Mouse (Mus musculus) heart, postnatal 0 days (tissue): ENCODE measurements around the gene Dnah11. TPM values are rescaled to one million over a fixed set of nuclear protein-coding genes. Genes with fewer than 3 reads are reported as not detected.

Experiments used
- ATAC-seq: fragments of 200-750 bp; cut with Nextera tagmentation; 2 replicates; pipeline ENCODE4 v1.8.0; 2017; ENCODE audit warnings: low read depth, moderate number of reproducible peaks, moderate library complexity; ENCODE audit not compliant: insufficient read depth
- DNase-seq: peaks from one replicate; pipeline ENCODE4 v3.0.0-alpha.2; 2016; ENCODE audit warnings: low spot score
- H3K27ac ChIP-seq: fragments of 300-500 bp; sonication (generic); 2 replicates; pipeline ENCODE4 v1.5.1; 2014; ENCODE audit warnings: low read depth, mild to moderate bottlenecking
- H3K27me3 ChIP-seq: fragments of 300-500 bp; sonication (generic); 2 replicates; pipeline ENCODE4 v1.6.1; 2014; ENCODE audit warnings: low read length, mixed read lengths; ENCODE audit not compliant: control insufficient read depth, insufficient read depth
- H3K36me3 ChIP-seq: fragments of 300-500 bp; sonication (generic); replicated peaks from 2 replicates; pipeline ENCODE4 v1.6.1; 2014; ENCODE audit warnings: low read length, mixed read lengths; ENCODE audit not compliant: control insufficient read depth, insufficient read depth
- H3K4me1 ChIP-seq: fragments of 300-500 bp; sonication (generic); 2 replicates; pipeline ENCODE4 v1.6.1; 2014; ENCODE audit warnings: antibody characterized with exemption; ENCODE audit not compliant: control insufficient read depth, insufficient read depth
- H3K4me2 ChIP-seq: fragments of 300-500 bp; sonication (generic); 2 replicates; pipeline ENCODE4 v1.6.1; 2014; ENCODE audit warnings: low read depth, mild to moderate bottlenecking, low read length, moderate library complexity
- H3K4me3 ChIP-seq: fragments of 300-500 bp; sonication (generic); 2 replicates; pipeline ENCODE4 v1.5.1; 2014; ENCODE audit warnings: low read depth, low read length
- H3K9ac ChIP-seq: fragments of 300-500 bp; sonication (generic); replicated peaks from 2 replicates; pipeline ENCODE4 v1.6.1; 2014; ENCODE audit warnings: low read depth, low read length, mixed read lengths
- H3K9me3 ChIP-seq: fragments of 300-500 bp; sonication (generic); replicated peaks from 2 replicates; pipeline ENCODE4 v1.6.1; 2016; ENCODE audit warnings: low read length; ENCODE audit not compliant: control insufficient read depth
- CTCF ChIP-seq: IDR thresholded peaks from 2 replicates; pipeline ENCODE4 v1.5.1; 2016; ENCODE audit warnings: antibody characterized with exemption, control low read depth, low read depth
- EP300 ChIP-seq: IDR thresholded peaks from 2 replicates; pipeline ENCODE4 v1.6.1; 2016; ENCODE audit warnings: antibody characterized with exemption, low read depth
- WGBS: fragments of 180-500 bp; shearing (Covaris S2); extraction: QIAGEN DNeasy Blood & Tissue Kit; methylation state at CpG from one replicate; pipeline ENCODE4 v1.1.7; 2014; 5-methylcytosine and 5-hydroxymethylcytosine counted together
- polyA plus RNA-seq: library from polyadenylated mRNA; unstranded; fragments of >200 nt; fragmentation: Nextera tagmentation; extraction: Ambion mirVana; gene quantifications from 2 replicates; pipeline ENCODE4 v1.2.1, GENCODE M21; 2015
- total RNA-seq: library from RNA; depleted of rRNA; stranded (reverse); fragments of >200 nt; gene quantifications from 2 replicates; pipeline ENCODE4 v1.2.3, GENCODE M21; 2014; ENCODE audit warnings: low replicate concordance

Gene Dnah11
- total and polyA plus RNA-seq, 2 experiments from 2014 or later = not detected

- no peak overlapping the region for H3K27ac ChIP-seq
- H3K36me3 ChIP-seq = no peaks in the 10 kb centered on the region
- H3K4me2 ChIP-seq = peak overlapping the region; percentile 100
- TF ChIP-seq CTCF = no peak
- TF ChIP-seq EP300 = no peak
- H3K4me1 ChIP-seq = peaks cover 7% of the 10 kb centered on the region; the same call in 1 of the 2 replicates
- DNase-seq (no peak), ATAC-seq (no peak)
- no peaks in the 10 kb centered on the region for H3K9me3 ChIP-seq
- peak overlapping the region; percentile 86 for H3K9ac ChIP-seq
- H3K4me3 ChIP-seq = peak overlapping the region; percentile 72
- no peaks in the 10 kb centered on the region for H3K27me3 ChIP-seq
- WGBS = under 1% methylated on average over 15 of the region's 15 CpGs
Observed at GRCm38 (mm10) chr12:117844075-117844408, 354.8 kb downstream of the Dnah11 start.

GRCm38 (mm10) chr12:117843302-117844074 is 355.4 kb downstream of the Dnah11 start:
- Histone ChIP-seq H3K9ac (peak overlapping the region; percentile 86), H3K9me3 (no peaks in the 10 kb centered on the region), H3K27me3 (no peaks in the 10 kb centered on the region), H3K4me2 (peak overlapping the region; percentile 100), H3K36me3 (no peaks in the 10 kb centered on the region), H3K4me3 (peak overlapping the region; percentile 72), H3K27ac (no peak overlapping the region), H3K4me1 (peaks cover 7% of the 10 kb centered on the region; the same call in 1 of the 2 replicates)
- ATAC-seq (peak; percentile 92), DNase-seq (peak; percentile 30)
- TF ChIP-seq EP300 (no peak), CTCF (no peak)
- under 1% methylated on average over 68 of the region's 75 CpGs for whole genome bisulfite sequencing

GRCm38 (mm10) chr12:117842676-117843075 is 356.2 kb downstream of the Dnah11 start:
- Histone ChIP-seq H3K9ac (no peak overlapping the region), H3K9me3 (no peaks in the 10 kb centered on the region), H3K27ac (no peak overlapping the region), H3K4me1 (peaks cover 7% of the 10 kb centered on the region; the same call in 1 of the 2 replicates), H3K27me3 (no peaks in the 10 kb centered on the region), H3K4me2 (no peak overlapping the region), H3K4me3 (no peak overlapping the region), H3K36me3 (no peaks in the 10 kb centered on the region)
- no peak for TF ChIP-seq CTCF
- no peak for ATAC-seq
- WGBS = 91% methylated on average over 1 of the region's 1 CpGs
- DNase-seq = no peak

- 44% methylated on average over 1 of the region's 1 CpGs for WGBS
- Histone ChIP-seq H3K4me1 (peaks cover 7% of the 10 kb centered on the region; the same call in 1 of the 2 replicates), H3K4me3 (no peak overlapping the region), H3K36me3 (no peaks in the 10 kb centered on the region), H3K27ac (no peak overlapping the region), H3K9me3 (no peaks in the 10 kb centered on the region), H3K9ac (no peak overlapping the region), H3K27me3 (no peaks in the 10 kb centered on the region), H3K4me2 (no peak overlapping the region)
- no peak for TF ChIP-seq CTCF
- no peak for TF ChIP-seq EP300
- no peak for ATAC-seq
- DNase-seq = no peak
Observed at GRCm38 (mm10) chr12:117840705-117841104, 358.1 kb downstream of the Dnah11 start.

GRCm38 (mm10) chr12:117837376-117837775 is 361.5 kb downstream of the Dnah11 start:
- TF ChIP-seq CTCF (no peak), EP300 (no peak)
- no peaks in the 10 kb centered on the region for H3K4me1 ChIP-seq
- no peak overlapping the region for H3K4me2 ChIP-seq
- H3K27me3 ChIP-seq = no peaks in the 10 kb centered on the region
- H3K4me3 ChIP-seq = no peak overlapping the region
- H3K9ac ChIP-seq = no peak overlapping the region
- 77% methylated on average over 4 of the region's 4 CpGs for WGBS
- ATAC-seq = no peak
- no peaks in the 10 kb centered on the region for H3K9me3 ChIP-seq
- H3K27ac ChIP-seq = no peak overlapping the region
- no peak for DNase-seq
- no peaks in the 10 kb centered on the region for H3K36me3 ChIP-seq

GRCm38 (mm10) chr12:117835371-117835770 is 363.5 kb downstream of the Dnah11 start:
- H3K4me3 ChIP-seq = no peak overlapping the region
- H3K27ac ChIP-seq = no peak overlapping the region
- TF ChIP-seq EP300 (no peak), CTCF (no peak)
- H3K36me3 ChIP-seq = no peaks in the 10 kb centered on the region
- no peak for ATAC-seq
- H3K9me3 ChIP-seq = no peaks in the 10 kb centered on the region
- 24% methylated on average over 10 of the region's 10 CpGs for WGBS
- H3K4me1 ChIP-seq = no peaks in the 10 kb centered on the region
- no peak for DNase-seq
- no peak overlapping the region for H3K9ac ChIP-seq
- H3K27me3 ChIP-seq = no peaks in the 10 kb centered on the region
- H3K4me2 ChIP-seq = no peak overlapping the region
